Mouse (Mus musculus) hindbrain, embryonic 13.5 days (tissue): ENCODE measurements around the gene Olfr70. TPM values are rescaled to one million over a fixed set of nuclear protein-coding genes. Genes with fewer than 3 reads are reported as not detected.

ENCODE experiments used
- ATAC-seq: fragments of 200-750 bp; cut with Nextera tagmentation; 2 replicates; pipeline ENCODE4 v1.8.0; 2017; ENCODE audit warnings: moderate TSS enrichment; ENCODE audit not compliant: low FRiP score
- H3K27ac ChIP-seq: fragments of 300-500 bp; sonication (generic); 2 replicates; pipeline ENCODE4 v1.5.1; 2015; ENCODE audit warnings: inconsistent platforms, mild to moderate bottlenecking, moderate library complexity
- H3K27me3 ChIP-seq: fragments of 300-500 bp; sonication (generic); 2 replicates; pipeline ENCODE4 v1.6.1; 2015; ENCODE audit warnings: mild to moderate bottlenecking, inconsistent platforms
- H3K36me3 ChIP-seq: fragments of 300-500 bp; sonication (generic); 2 replicates; pipeline ENCODE4 v1.6.1; 2015; ENCODE audit warnings: mild to moderate bottlenecking, inconsistent platforms
- H3K4me1 ChIP-seq: fragments of 300-500 bp; sonication (generic); replicated peaks from 2 replicates; pipeline ENCODE4 v1.6.1; 2015; ENCODE audit warnings: inconsistent platforms
- H3K4me2 ChIP-seq: fragments of 300-500 bp; sonication (generic); 2 replicates; pipeline ENCODE4 v1.6.1; 2015; ENCODE audit warnings: inconsistent platforms, mild to moderate bottlenecking, moderate library complexity
- H3K4me3 ChIP-seq: fragments of 300-500 bp; sonication (generic); 2 replicates; pipeline ENCODE4 v1.5.1; 2015; ENCODE audit warnings: mild to moderate bottlenecking, inconsistent platforms
- H3K9ac ChIP-seq: fragments of 300-500 bp; sonication (generic); 2 replicates; pipeline ENCODE4 v1.6.1; 2015; ENCODE audit warnings: mild to moderate bottlenecking, inconsistent platforms
- H3K9me3 ChIP-seq: fragments of 300-500 bp; sonication (generic); 2 replicates; pipeline ENCODE4 v1.6.1; 2016; ENCODE audit warnings: inconsistent platforms
- WGBS: fragments of 180-500 bp; shearing (Covaris S2); methylation state at CpG from one replicate; pipeline ENCODE4 v1.1.7; 2015; 5-methylcytosine and 5-hydroxymethylcytosine counted together
- polyA plus RNA-seq: library from polyadenylated mRNA; unstranded; fragments of >200 nt; fragmentation: Nextera tagmentation; extraction: Ambion mirVana; gene quantifications from 2 replicates; pipeline ENCODE4 v1.2.1, GENCODE M21; 2015

Olfr70 gene
- polyA plus RNA-seq, 1 experiment from 2014 or later, result not detected

- ATAC-seq, result no peak
- H3K9ac ChIP-seq, result no peak overlapping the region
- H3K4me1 ChIP-seq, result no peaks in the 10 kb centered on the region; the same call in 1 of the 2 replicates
- no peak overlapping the region for H3K27ac ChIP-seq
- H3K4me2 ChIP-seq, result no peak overlapping the region
- peaks cover 5% of the 10 kb centered on the region; the same call in 1 of the 2 replicates for H3K27me3 ChIP-seq
- H3K4me3 ChIP-seq, result no peak overlapping the region
- no peaks in the 10 kb centered on the region for H3K36me3 ChIP-seq
- 65% methylated on average over 8 of the region's 8 CpGs for WGBS
- no peaks in the 10 kb centered on the region for H3K9me3 ChIP-seq
Measured at GRCm38 (mm10) chr4:43703851-43704250, 3.2 kb upstream of the Olfr70 start.

- WGBS, result 80% methylated on average over 6 of the region's 6 CpGs
- no peak for ATAC-seq
- Histone ChIP-seq H3K27me3 (peaks cover 5% of the 10 kb centered on the region; the same call in 1 of the 2 replicates), H3K36me3 (no peaks in the 10 kb centered on the region), H3K9me3 (no peaks in the 10 kb centered on the region), H3K4me3 (no peak overlapping the region), H3K4me1 (no peaks in the 10 kb centered on the region; the same call in 1 of the 2 replicates), H3K27ac (no peak overlapping the region), H3K4me2 (no peak overlapping the region), H3K9ac (no peak overlapping the region)
Measured at GRCm38 (mm10) chr4:43703439-43703838, 2.8 kb upstream of the Olfr70 start.

- Histone ChIP-seq H3K36me3 (peaks cover 6% of the 10 kb centered on the region; the same call in 1 of the 2 replicates), H3K4me1 (no peaks in the 10 kb centered on the region; the same call in 1 of the 2 replicates), H3K27me3 (no peaks in the 10 kb centered on the region), H3K4me3 (no peak overlapping the region), H3K9me3 (no peaks in the 10 kb centered on the region), H3K9ac (no peak overlapping the region), H3K27ac (no peak overlapping the region), H3K4me2 (no peak overlapping the region)
- ATAC-seq, result no peak
- WGBS, result 90% methylated on average over 13 of the region's 13 CpGs
Measured at GRCm38 (mm10) chr4:43696561-43696960, 4.0 kb downstream of the Olfr70 start.

DNA sequence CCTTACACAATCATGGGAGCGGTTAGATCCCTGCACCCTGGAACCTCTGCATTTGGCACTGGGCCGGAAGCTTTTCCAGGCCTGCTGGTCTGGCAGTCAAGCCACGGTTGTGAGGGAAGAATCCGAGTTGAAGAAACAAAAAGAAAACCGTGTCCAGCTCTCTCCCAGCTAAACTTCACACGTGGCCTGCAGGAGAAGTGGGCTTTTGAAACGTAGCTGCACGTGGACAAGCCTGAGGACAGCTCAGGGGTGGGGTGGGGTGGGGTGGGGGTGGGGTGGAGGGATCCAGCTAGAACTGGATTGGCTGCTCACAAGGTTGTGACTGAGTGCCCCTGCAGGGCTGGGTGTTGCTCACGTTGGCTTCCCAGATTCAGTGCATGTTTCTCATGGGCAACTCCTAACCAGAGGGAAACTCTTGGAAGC is 5.3 kb downstream of the Olfr70 start:
- Histone ChIP-seq H3K27me3 (no peaks in the 10 kb centered on the region), H3K36me3 (peaks cover 16% of the 10 kb centered on the region), H3K4me2 (no peak overlapping the region), H3K9me3 (no peaks in the 10 kb centered on the region), H3K4me1 (no peaks in the 10 kb centered on the region; the same call in 1 of the 2 replicates), H3K4me3 (no peak overlapping the region), H3K9ac (no peak overlapping the region), H3K27ac (no peak overlapping the region)
- ATAC-seq, result no peak
- WGBS, result 34% methylated on average over 9 of the region's 9 CpGs

DNA sequence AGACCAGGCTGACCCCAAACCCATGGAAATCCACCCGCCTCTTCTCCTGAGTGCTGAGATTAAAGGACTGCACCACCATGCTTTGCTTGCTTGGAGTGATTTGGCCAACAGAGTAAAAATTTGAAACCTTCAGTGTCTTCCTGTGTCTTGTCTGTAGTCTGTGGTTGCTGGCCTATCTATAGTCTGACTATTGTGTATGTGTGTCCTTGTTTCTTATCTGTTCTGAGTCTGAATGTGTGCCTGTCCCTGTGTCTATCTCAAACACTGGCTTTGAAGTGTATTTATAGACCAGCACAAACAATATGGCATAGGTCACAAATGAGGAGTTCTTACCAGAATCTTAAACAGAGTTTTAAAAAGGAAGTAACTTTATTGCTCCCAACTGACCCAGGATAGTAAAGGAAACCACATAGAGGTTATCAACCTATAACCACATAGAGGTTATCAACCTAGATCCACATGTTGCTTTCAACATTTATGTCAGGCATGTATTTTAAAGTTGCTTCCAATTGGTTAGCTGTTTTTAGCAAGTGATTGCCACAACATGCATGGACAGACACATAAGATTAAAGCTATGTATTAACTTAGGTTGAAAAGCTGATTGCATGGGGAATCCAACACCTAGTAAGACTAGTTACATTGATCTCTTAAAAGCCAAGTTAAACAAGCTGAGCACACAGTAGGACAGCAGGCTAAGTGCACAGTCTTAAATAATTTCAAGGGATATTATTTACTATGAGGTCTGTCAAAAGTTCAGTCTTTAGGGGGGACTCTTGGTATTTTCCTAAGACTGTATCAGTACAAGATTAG is 6.0 kb downstream of the Olfr70 start:
- Histone ChIP-seq H3K27me3 (no peaks in the 10 kb centered on the region), H3K27ac (no peak overlapping the region), H3K4me3 (no peak overlapping the region), H3K9ac (no peak overlapping the region), H3K4me1 (no peaks in the 10 kb centered on the region; the same call in 1 of the 2 replicates), H3K9me3 (no peaks in the 10 kb centered on the region), H3K36me3 (peaks cover 22% of the 10 kb centered on the region), H3K4me2 (no peak overlapping the region)
- 79% methylated on average over 1 of the region's 1 CpGs for WGBS
- no peak for ATAC-seq

GRCm38 (mm10) chr4:43693806-43694241 is 6.8 kb downstream of the Olfr70 start:
- H3K27me3 ChIP-seq, result no peaks in the 10 kb centered on the region
- no peak overlapping the region for H3K27ac ChIP-seq
- H3K4me3 ChIP-seq, result no peak overlapping the region
- ATAC-seq, result no peak
- no peaks in the 10 kb centered on the region; the same call in 1 of the 2 replicates for H3K4me1 ChIP-seq
- H3K36me3 ChIP-seq, result peaks cover 30% of the 10 kb centered on the region
- no peak overlapping the region for H3K9ac ChIP-seq
- H3K4me2 ChIP-seq, result no peak overlapping the region
- WGBS, result 80% methylated on average over 5 of the region's 5 CpGs
- no peaks in the 10 kb centered on the region for H3K9me3 ChIP-seq

DNA sequence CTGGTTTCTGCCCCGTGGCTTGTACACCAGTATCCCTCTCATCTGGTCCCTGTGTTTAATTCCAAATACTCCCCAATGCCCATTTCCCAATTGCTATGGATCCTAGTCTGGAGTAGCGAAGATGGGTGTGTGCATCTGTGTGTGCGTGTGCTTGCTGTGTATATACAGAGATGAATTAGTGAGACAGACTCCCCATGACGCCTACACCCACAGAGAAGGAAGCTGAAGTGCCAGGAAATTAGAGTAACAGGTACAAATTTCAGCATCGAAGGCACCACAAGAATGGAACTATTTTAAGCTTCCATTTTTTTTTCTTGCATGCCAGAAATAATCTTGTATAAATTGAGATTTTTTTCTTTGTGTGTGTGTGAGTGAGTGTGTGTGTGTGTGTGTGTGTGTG is 9.6 kb downstream of the Olfr70 start:
- WGBS, result 87% methylated on average over 5 of the region's 5 CpGs
- Histone ChIP-seq H3K4me2 (no peak overlapping the region), H3K9ac (no peak overlapping the region), H3K9me3 (no peaks in the 10 kb centered on the region), H3K4me3 (no peak overlapping the region), H3K36me3 (peaks cover 55% of the 10 kb centered on the region), H3K4me1 (no peaks in the 10 kb centered on the region), H3K27ac (no peak overlapping the region), H3K27me3 (no peaks in the 10 kb centered on the region)
- no peak for ATAC-seq

- no peak overlapping the region for H3K4me3 ChIP-seq
- H3K4me1 ChIP-seq, result no peaks in the 10 kb centered on the region
- no peak overlapping the region for H3K9ac ChIP-seq
- H3K27ac ChIP-seq, result no peak overlapping the region
- ATAC-seq, result no peak
- peaks cover 65% of the 10 kb centered on the region for H3K36me3 ChIP-seq
- H3K4me2 ChIP-seq, result no peak overlapping the region
- H3K27me3 ChIP-seq, result no peaks in the 10 kb centered on the region
- no peaks in the 10 kb centered on the region for H3K9me3 ChIP-seq
- 94% methylated on average over 17 of the region's 17 CpGs for WGBS
Measured at GRCm38 (mm10) chr4:43690021-43690420, 10.6 kb downstream of the Olfr70 start.

- no peak for ATAC-seq
- WGBS, result 87% methylated on average over 7 of the region's 7 CpGs
- no peaks in the 10 kb centered on the region for H3K4me1 ChIP-seq
- no peak overlapping the region for H3K4me2 ChIP-seq
- H3K36me3 ChIP-seq, result peaks cover 97% of the 10 kb centered on the region
- no peaks in the 10 kb centered on the region for H3K9me3 ChIP-seq
- H3K27me3 ChIP-seq, result no peaks in the 10 kb centered on the region
- no peak overlapping the region for H3K27ac ChIP-seq
- no peak overlapping the region for H3K4me3 ChIP-seq
- no peak overlapping the region for H3K9ac ChIP-seq
Measured at GRCm38 (mm10) chr4:43679416-43680043, 21.1 kb downstream of the Olfr70 start.

GRCm38 (mm10) chr4:43678541-43678940 is 22.1 kb downstream of the Olfr70 start:
- Histone ChIP-seq H3K4me1 (0 out of 2 replicates have a peak, but pooled peaks cover 2% of the 10 kb centered on the region), H3K27me3 (no peaks in the 10 kb centered on the region), H3K9ac (no peak overlapping the region), H3K36me3 (peaks cover 92% of the 10 kb centered on the region), H3K4me3 (no peak overlapping the region), H3K27ac (no peak overlapping the region), H3K4me2 (no peak overlapping the region), H3K9me3 (no peaks in the 10 kb centered on the region)
- ATAC-seq, result no peak
- WGBS, result 91% methylated on average over 6 of the region's 6 CpGs

GRCm38 (mm10) chr4:43675608-43676007 is 25.0 kb downstream of the Olfr70 start:
- Histone ChIP-seq H3K9ac (no peak overlapping the region), H3K36me3 (peaks cover 64% of the 10 kb centered on the region), H3K4me3 (no peak overlapping the region), H3K9me3 (no peaks in the 10 kb centered on the region), H3K27ac (no peak overlapping the region), H3K27me3 (no peaks in the 10 kb centered on the region), H3K4me2 (no peak overlapping the region), H3K4me1 (peaks cover 29% of the 10 kb centered on the region)
- 85% methylated on average over 4 of the region's 4 CpGs for WGBS
- no peak for ATAC-seq

GRCm38 (mm10) chr4:43674974-43675373 is 25.6 kb downstream of the Olfr70 start:
- H3K4me2 ChIP-seq, result no peak overlapping the region
- no peak overlapping the region for H3K27ac ChIP-seq
- H3K4me1 ChIP-seq, result peaks cover 36% of the 10 kb centered on the region
- no peak for ATAC-seq
- no peak overlapping the region for H3K4me3 ChIP-seq
- H3K9ac ChIP-seq, result no peak overlapping the region
- 82% methylated on average over 5 of the region's 5 CpGs for WGBS
- H3K36me3 ChIP-seq, result peaks cover 59% of the 10 kb centered on the region
- no peaks in the 10 kb centered on the region for H3K27me3 ChIP-seq
- no peaks in the 10 kb centered on the region for H3K9me3 ChIP-seq
